Mouse (Mus musculus) gastrocnemius, postnatal 25 days (tissue): ENCODE measurements at regions not wholly inside any gene's neighbourhood (a gene's known extent, or its start where the extent isn't known, plus 50 kb on each side); places are given as distances from the start of the nearest gene placed in this dataset.
"Not testable (repeated sequence)": the region's sequence is repeated elsewhere in the genome, so short reads cannot be mapped to it uniquely, and the experiment has no call there.

ENCODE experiments used
- DNase-seq: peaks from one replicate; pipeline ENCODE4 v3.0.0; 2022

- not testable (repeated sequence) for DNase-seq
Observed at GRCm38 (mm10) chr14:53081853-53082252, 586.3 kb upstream of the Olfr1507 start.

- DNase-seq: not testable (repeated sequence)
Observed at GRCm38 (mm10) chr14:53081024-53081711, 585.6 kb upstream of the Olfr1507 start.

- not testable (repeated sequence) for DNase-seq
Observed at GRCm38 (mm10) chr14:53080556-53080955, 585.0 kb upstream of the Olfr1507 start.

- DNase-seq: not testable (repeated sequence)
Observed at GRCm38 (mm10) chr14:53075937-53076336, 580.4 kb upstream of the Olfr1507 start.

GRCm38 (mm10) chr14:53073126-53073525 lies 577.6 kb upstream of the Olfr1507 start:
- not testable (repeated sequence) for DNase-seq

GRCm38 (mm10) chr14:53072502-53072901 lies 577.0 kb upstream of the Olfr1507 start:
- DNase-seq: not testable (repeated sequence)

- not testable (repeated sequence) for DNase-seq
Observed at GRCm38 (mm10) chr14:53054439-53054838, 558.9 kb upstream of the Olfr1507 start.

- DNase-seq: not testable (repeated sequence)
Observed at GRCm38 (mm10) chr14:53053465-53054123, 558.0 kb upstream of the Olfr1507 start.

GRCm38 (mm10) chr14:53047683-53048082 lies 552.1 kb upstream of the Olfr1507 start:
- not testable (repeated sequence) for DNase-seq

GRCm38 (mm10) chr14:53046975-53047374 lies 551.4 kb upstream of the Olfr1507 start:
- not testable (repeated sequence) for DNase-seq

GRCm38 (mm10) chr14:53045331-53045730 lies 549.8 kb upstream of the Olfr1507 start:
- not testable (repeated sequence) for DNase-seq

GRCm38 (mm10) chr14:53044101-53044500 lies 548.6 kb upstream of the Olfr1507 start:
- DNase-seq: not testable (repeated sequence)

GRCm38 (mm10) chr14:53042016-53042415 lies 546.5 kb upstream of the Olfr1507 start:
- not testable (repeated sequence) for DNase-seq

GRCm38 (mm10) chr14:53039475-53039874 lies 543.9 kb upstream of the Olfr1507 start:
- DNase-seq: not testable (repeated sequence)

- not testable (repeated sequence) for DNase-seq
Observed at GRCm38 (mm10) chr14:53034940-53035339, 539.4 kb upstream of the Olfr1507 start.

- not testable (repeated sequence) for DNase-seq
Observed at GRCm38 (mm10) chr14:53033221-53033620, 537.7 kb upstream of the Olfr1507 start.

- not testable (repeated sequence) for DNase-seq
Observed at GRCm38 (mm10) chr14:53032498-53032897, 536.9 kb upstream of the Olfr1507 start.

GRCm38 (mm10) chr14:53030227-53030626 lies 534.7 kb upstream of the Olfr1507 start:
- DNase-seq: not testable (repeated sequence)

- not testable (repeated sequence) for DNase-seq
Observed at GRCm38 (mm10) chr14:53026958-53027357, 531.4 kb upstream of the Olfr1507 start.

GRCm38 (mm10) chr14:53020152-53020551 lies 524.6 kb upstream of the Olfr1507 start:
- DNase-seq: not testable (repeated sequence)

- not testable (repeated sequence) for DNase-seq
Observed at GRCm38 (mm10) chr14:53007741-53008140, 512.2 kb upstream of the Olfr1507 start.

GRCm38 (mm10) chr14:53007323-53007722 lies 511.8 kb upstream of the Olfr1507 start:
- DNase-seq: not testable (repeated sequence)

GRCm38 (mm10) chr14:53001289-53001688 lies 505.7 kb upstream of the Olfr1507 start:
- DNase-seq: not testable (repeated sequence)
